Mouse (Mus musculus) Muller cell, postnatal 12 days (primary cell): Measurements from ENCODE around the gene Icam1.
"Not testable (repeated sequence)": the region's sequence is repeated elsewhere in the genome, so short reads cannot be mapped to it uniquely, and the experiment has no call there.

ENCODE experiments used
- DNase-seq: peaks from one replicate; pipeline ENCODE4 v3.0.0-alpha.2; 2015; ENCODE audit errors: inconsistent ontology term

Icam1 gene

GRCm38 (mm10) chr9:20993165-20993898, 22.5 kb upstream of the Icam1 start:
- DNase-seq = no peak

- no peak for DNase-seq
Observed at GRCm38 (mm10) chr9:20995069-20995468, 20.7 kb upstream of the Icam1 start.

- DNase-seq = no peak
Observed at GRCm38 (mm10) chr9:20997065-20997464, 18.7 kb upstream of the Icam1 start.

GRCm38 (mm10) chr9:20998337-20998736, 17.4 kb upstream of the Icam1 start:
- DNase-seq = not testable (repeated sequence)

- peak; percentile 29 for DNase-seq
Observed at GRCm38 (mm10) chr9:21000811-21001210, 15.0 kb upstream of the Icam1 start.

- no peak for DNase-seq
Observed at GRCm38 (mm10) chr9:21001651-21002200, 14.1 kb upstream of the Icam1 start.

GRCm38 (mm10) chr9:21002270-21002626, 13.5 kb upstream of the Icam1 start:
- DNase-seq = no peak

- DNase-seq = peak; percentile 86
Observed at GRCm38 (mm10) chr9:21002627-21003551, 12.9 kb upstream of the Icam1 start, which contains the start of gene Mrpl4. Gene Mrpl4 (plus strand): TSS chr9:21002738.

GRCm38 (mm10) chr9:21007313-21007952, 8.4 kb upstream of the Icam1 start:
- no peak for DNase-seq

GRCm38 (mm10) chr9:21008007-21008406, 7.8 kb upstream of the Icam1 start:
- no peak for DNase-seq

- no peak for DNase-seq
Observed at GRCm38 (mm10) chr9:21010362-21010761, 5.4 kb upstream of the Icam1 start.

GRCm38 (mm10) chr9:21010939-21011541, 4.7 kb upstream of the Icam1 start:
- DNase-seq = not testable (repeated sequence)

- no peak for DNase-seq
Observed at GRCm38 (mm10) chr9:21011846-21012312, 3.9 kb upstream of the Icam1 start.

GRCm38 (mm10) chr9:21012368-21012767, 3.4 kb upstream of the Icam1 start:
- DNase-seq = no peak

- DNase-seq = no peak
Observed at GRCm38 (mm10) chr9:21014691-21015570, 854 bp upstream of the Icam1 start.

- no peak for DNase-seq
Observed at GRCm38 (mm10) chr9:21016331-21017176, 769 bp downstream of the Icam1 start.

GRCm38 (mm10) chr9:21017177-21017575, 1.4 kb downstream of the Icam1 start:
- no peak for DNase-seq

GRCm38 (mm10) chr9:21018600-21018999, 2.8 kb downstream of the Icam1 start:
- DNase-seq = no peak

GRCm38 (mm10) chr9:21021363-21021762, 5.6 kb downstream of the Icam1 start:
- DNase-seq = no peak
